Mouse (Mus musculus) lung, postnatal 0 days (tissue): ENCODE measurements around the gene Card19. TPM values are rescaled to one million over a fixed set of nuclear protein-coding genes. Genes with fewer than 3 reads are reported as not detected.

Experiments
- ATAC-seq: fragments of 200-750 bp; cut with Nextera tagmentation; 2 replicates; pipeline ENCODE4 v1.8.0; 2017; ENCODE audit warnings: moderate library complexity
- DNase-seq: peaks from one replicate; pipeline ENCODE4 v3.0.0-alpha.2; 2016; ENCODE audit warnings: low spot score
- H3K27ac ChIP-seq: fragments of 300-500 bp; sonication (generic); 2 replicates; pipeline ENCODE4 v1.5.1; 2014; ENCODE audit warnings: antibody characterized with exemption, mild to moderate bottlenecking, low read length, mixed read lengths
- H3K27me3 ChIP-seq: fragments of 300-500 bp; sonication (generic); replicated peaks from 2 replicates; pipeline ENCODE4 v1.6.1; 2014; ENCODE audit warnings: low read length, mixed read lengths; ENCODE audit not compliant: insufficient read depth
- H3K36me3 ChIP-seq: fragments of 300-500 bp; sonication (generic); 2 replicates; pipeline ENCODE4 v1.6.1; 2014; ENCODE audit warnings: low read length, mixed read lengths; ENCODE audit not compliant: insufficient read depth
- H3K4me1 ChIP-seq: fragments of 300-500 bp; sonication (generic); 2 replicates; pipeline ENCODE4 v1.6.1; 2014; ENCODE audit warnings: antibody characterized with exemption, low read depth, low read length, mixed read lengths; ENCODE audit not compliant: insufficient read depth
- H3K4me2 ChIP-seq: fragments of 300-500 bp; sonication (generic); replicated peaks from 2 replicates; pipeline ENCODE4 v1.6.1; 2014; ENCODE audit warnings: low read depth, mild to moderate bottlenecking, low read length, moderate library complexity, mixed read lengths
- H3K4me3 ChIP-seq: fragments of 300-500 bp; sonication (generic); 2 replicates; pipeline ENCODE4 v1.5.1; 2014; ENCODE audit warnings: low read depth, low read length
- H3K9ac ChIP-seq: fragments of 300-500 bp; sonication (generic); replicated peaks from 2 replicates; pipeline ENCODE4 v1.6.1; 2014; ENCODE audit warnings: low read depth, mild to moderate bottlenecking
- H3K9me3 ChIP-seq: fragments of 300-500 bp; sonication (generic); 2 replicates; pipeline ENCODE4 v1.6.1; 2016; ENCODE audit warnings: low read length, mixed read lengths
- CTCF ChIP-seq: IDR thresholded peaks from 2 replicates; pipeline ENCODE4 v1.5.1; 2016; ENCODE audit warnings: antibody characterized with exemption, mild to moderate bottlenecking
- EP300 ChIP-seq: IDR thresholded peaks from 2 replicates; pipeline ENCODE4 v1.6.1; 2016; ENCODE audit warnings: antibody characterized with exemption, mild to moderate bottlenecking, control low read depth
- WGBS: fragments of 180-500 bp; shearing (Covaris S2); extraction: QIAGEN DNeasy Blood & Tissue Kit; methylation state at CpG from one replicate; pipeline ENCODE4 v1.1.7; 2014; 5-methylcytosine and 5-hydroxymethylcytosine counted together
- polyA plus RNA-seq: library from polyadenylated mRNA; unstranded; fragments of >200 nt; fragmentation: Nextera tagmentation; extraction: Ambion mirVana; gene quantifications from 2 replicates; pipeline ENCODE4 v1.2.1, GENCODE M21; 2015

Gene Card19
- polyA plus RNA-seq, 1 experiment from 2014 or later: 112 TPM

- no peak overlapping the region for H3K9ac ChIP-seq
- no peak overlapping the region for H3K27ac ChIP-seq
- no peaks in the 10 kb centered on the region for H3K9me3 ChIP-seq
- peaks cover 11% of the 10 kb centered on the region; the same call in 1 of the 2 replicates for H3K4me1 ChIP-seq
- 94% methylated on average over 13 of the region's 13 CpGs for WGBS
- no peak for ATAC-seq
- H3K27me3 ChIP-seq: no peaks in the 10 kb centered on the region
- no peak for DNase-seq
- no peak overlapping the region for H3K4me2 ChIP-seq
- no peak overlapping the region for H3K4me3 ChIP-seq
- H3K36me3 ChIP-seq: 0 out of 2 replicates have a peak, but pooled peaks cover 15% of the 10 kb centered on the region
- TF ChIP-seq CTCF: no peak
- TF ChIP-seq EP300: no peak
Observed at GRCm38 (mm10) chr13:49194811-49195210, 21.0 kb downstream of the Card19 start.

- DNase-seq (no peak), ATAC-seq (no peak)
- no peaks in the 10 kb centered on the region for H3K27me3 ChIP-seq
- no peak overlapping the region for H3K27ac ChIP-seq
- H3K4me1 ChIP-seq: peaks cover 11% of the 10 kb centered on the region; the same call in 1 of the 2 replicates
- H3K9ac ChIP-seq: no peak overlapping the region
- TF ChIP-seq EP300: no peak
- H3K36me3 ChIP-seq: 0 out of 2 replicates have a peak, but pooled peaks cover 15% of the 10 kb centered on the region
- no peak overlapping the region for H3K4me2 ChIP-seq
- H3K4me3 ChIP-seq: no peak overlapping the region
- 92% methylated on average over 17 of the region's 17 CpGs for WGBS
- no peaks in the 10 kb centered on the region for H3K9me3 ChIP-seq
Observed at GRCm38 (mm10) chr13:49193650-49194049, 22.2 kb downstream of the Card19 start.

- Histone ChIP-seq H3K27ac (no peak overlapping the region), H3K36me3 (0 out of 2 replicates have a peak, but pooled peaks cover 15% of the 10 kb centered on the region), H3K4me3 (no peak overlapping the region), H3K9ac (no peak overlapping the region), H3K27me3 (no peaks in the 10 kb centered on the region), H3K9me3 (no peaks in the 10 kb centered on the region), H3K4me1 (peaks cover 17% of the 10 kb centered on the region), H3K4me2 (no peak overlapping the region)
- TF ChIP-seq EP300 (no peak), CTCF (no peak)
- ATAC-seq: no peak
- DNase-seq: no peak
- WGBS: 68% methylated on average over 16 of the region's 16 CpGs
Observed at GRCm38 (mm10) chr13:49192156-49192855, 23.5 kb downstream of the Card19 start.

GRCm38 (mm10) chr13:49191673-49192035 lies 24.2 kb downstream of the Card19 start:
- no peaks in the 10 kb centered on the region for H3K27me3 ChIP-seq
- no peak overlapping the region for H3K4me3 ChIP-seq
- H3K36me3 ChIP-seq: 0 out of 2 replicates have a peak, but pooled peaks cover 15% of the 10 kb centered on the region
- H3K9me3 ChIP-seq: no peaks in the 10 kb centered on the region
- H3K27ac ChIP-seq: no peak overlapping the region
- H3K4me2 ChIP-seq: no peak overlapping the region
- ATAC-seq: no peak
- H3K9ac ChIP-seq: no peak overlapping the region
- WGBS: 60% methylated on average over 5 of the region's 5 CpGs
- peaks cover 21% of the 10 kb centered on the region for H3K4me1 ChIP-seq
- no peak for DNase-seq
- TF ChIP-seq EP300: no peak
- TF ChIP-seq CTCF: no peak

- no peak for DNase-seq
- H3K9ac ChIP-seq: no peak overlapping the region
- 0 out of 2 replicates have a peak, but pooled peaks cover 13% of the 10 kb centered on the region for H3K36me3 ChIP-seq
- no peak overlapping the region for H3K4me2 ChIP-seq
- H3K4me1 ChIP-seq: peaks cover 24% of the 10 kb centered on the region
- no peak overlapping the region for H3K27ac ChIP-seq
- 79% methylated on average over 7 of the region's 7 CpGs for WGBS
- no peak for TF ChIP-seq EP300
- TF ChIP-seq CTCF: no peak
- no peak for ATAC-seq
- no peak overlapping the region for H3K4me3 ChIP-seq
- H3K27me3 ChIP-seq: no peaks in the 10 kb centered on the region
- H3K9me3 ChIP-seq: no peaks in the 10 kb centered on the region
Observed at GRCm38 (mm10) chr13:49190876-49191672, 24.8 kb downstream of the Card19 start.
